Mouse (Mus musculus) kidney, adult 18-20 months (tissue): ENCODE measurements around the gene Lsg1.
A peak's percentile ranks its signal among the peaks of the same experiment; 100 is the strongest.

Experiments
- DNase-seq: peaks from one replicate; pipeline ENCODE4 v3.0.0; 2021

The Lsg1 gene

DNA sequence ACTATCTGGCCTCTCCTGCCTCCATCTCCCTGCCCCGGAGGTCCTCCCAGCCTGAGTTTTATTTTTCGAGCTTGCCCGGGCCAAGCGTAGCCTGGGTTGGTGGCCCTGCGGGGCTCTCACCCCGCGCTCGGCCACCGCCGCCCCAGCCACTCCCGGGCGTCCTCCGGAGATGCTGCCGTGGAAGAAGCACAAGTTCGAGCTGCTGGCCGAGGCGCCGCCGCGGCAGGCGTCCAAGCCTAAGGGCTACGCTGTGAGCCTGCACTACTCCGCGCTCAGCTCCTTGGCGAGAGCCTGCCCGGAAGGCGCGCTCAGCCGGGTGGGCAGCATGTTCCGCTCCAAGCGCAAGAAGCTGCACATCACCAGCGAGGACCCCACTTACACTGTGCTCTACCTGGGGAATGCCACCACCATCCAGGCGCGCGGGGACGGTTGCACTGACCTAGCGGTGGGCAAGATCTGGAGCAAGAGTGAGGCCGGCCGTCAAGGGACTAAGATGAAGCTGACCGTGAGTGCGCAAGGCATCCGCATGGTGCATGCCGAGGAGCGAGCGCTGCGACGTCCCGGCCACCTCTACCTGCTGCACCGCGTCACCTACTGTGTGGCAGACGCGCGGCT lies 13.1 kb upstream of the Lsg1 start:
- peak; percentile 72 for DNase-seq

DNA sequence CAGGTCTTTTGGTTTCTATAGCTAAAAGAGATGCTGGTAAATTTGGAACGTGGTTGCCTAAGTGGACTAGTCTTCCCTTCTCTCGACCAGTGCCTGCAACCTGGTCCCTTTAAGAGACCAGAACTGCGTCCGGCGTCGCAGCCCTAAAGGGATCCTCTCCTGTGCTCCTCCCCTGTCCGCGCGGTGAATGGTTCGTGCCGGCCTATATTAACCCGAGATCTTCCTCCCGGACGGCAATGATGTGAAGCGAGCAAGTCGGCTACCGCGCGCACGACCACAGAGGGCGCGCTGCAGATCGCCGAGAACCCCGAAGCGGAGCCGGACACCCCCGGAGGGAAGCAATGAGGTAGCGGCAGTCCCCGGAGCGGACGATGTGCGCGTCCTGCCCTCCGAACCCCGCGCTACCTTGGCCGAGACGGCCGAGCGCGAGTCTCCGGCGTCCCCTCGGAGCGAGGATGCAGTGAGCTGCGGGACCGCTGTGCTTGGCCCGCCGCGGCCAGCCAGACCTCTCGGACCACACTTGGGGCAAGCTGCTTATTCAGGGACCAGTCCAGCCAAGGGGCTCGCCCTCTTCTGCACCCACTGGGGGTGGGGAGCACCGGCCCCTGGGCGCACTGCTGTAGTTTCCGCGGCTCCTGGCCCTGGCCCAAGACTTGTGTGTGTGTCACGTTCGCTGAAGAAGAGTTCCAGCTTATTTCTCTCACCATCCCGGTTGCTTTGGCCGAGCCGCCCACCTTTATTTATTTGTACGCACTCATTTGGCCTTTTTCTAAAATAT lies 12.3 kb upstream of the Lsg1 start, which contains the start of gene Fam43a:
Gene Fam43a (plus strand): TSS at position 233 of the 778 bp plus-strand sequence.
- peak; percentile 94 for DNase-seq

DNA sequence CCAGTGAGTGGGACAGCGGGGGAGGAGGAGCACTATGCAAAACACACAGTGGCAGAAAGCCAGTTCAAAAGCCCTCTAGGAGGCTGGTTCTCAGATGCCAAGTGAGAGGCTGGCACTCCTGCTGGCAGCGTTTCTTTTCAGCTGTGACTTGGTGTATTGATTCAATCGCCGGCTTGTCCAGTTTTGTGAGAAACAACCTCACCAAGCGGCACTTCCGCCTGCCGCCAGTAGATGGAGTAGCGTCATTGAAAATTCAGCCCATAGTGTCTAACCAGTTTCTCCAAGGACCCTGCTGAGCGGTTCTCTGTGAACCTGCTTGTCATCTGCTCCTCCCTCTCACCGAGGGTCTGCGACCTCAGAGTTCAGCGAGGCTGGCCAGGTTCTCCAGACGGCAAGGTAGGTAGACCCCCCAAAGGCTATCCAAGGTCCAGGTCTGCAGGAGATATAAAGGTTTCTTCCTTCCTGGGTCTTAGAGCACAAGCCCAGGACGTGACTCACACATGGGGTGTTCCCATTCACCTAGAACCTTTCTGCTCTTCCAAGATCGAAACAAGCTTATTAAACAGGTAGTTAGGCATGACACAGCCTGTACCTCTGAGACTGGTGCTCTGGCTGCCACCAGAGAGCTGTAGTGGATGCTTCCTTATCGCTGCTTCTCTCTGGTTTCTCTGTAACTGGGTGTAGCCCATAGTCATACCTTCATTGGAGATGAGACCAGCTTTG lies 9.7 kb upstream of the Lsg1 start:
- DNase-seq, result peak; percentile 95

DNA sequence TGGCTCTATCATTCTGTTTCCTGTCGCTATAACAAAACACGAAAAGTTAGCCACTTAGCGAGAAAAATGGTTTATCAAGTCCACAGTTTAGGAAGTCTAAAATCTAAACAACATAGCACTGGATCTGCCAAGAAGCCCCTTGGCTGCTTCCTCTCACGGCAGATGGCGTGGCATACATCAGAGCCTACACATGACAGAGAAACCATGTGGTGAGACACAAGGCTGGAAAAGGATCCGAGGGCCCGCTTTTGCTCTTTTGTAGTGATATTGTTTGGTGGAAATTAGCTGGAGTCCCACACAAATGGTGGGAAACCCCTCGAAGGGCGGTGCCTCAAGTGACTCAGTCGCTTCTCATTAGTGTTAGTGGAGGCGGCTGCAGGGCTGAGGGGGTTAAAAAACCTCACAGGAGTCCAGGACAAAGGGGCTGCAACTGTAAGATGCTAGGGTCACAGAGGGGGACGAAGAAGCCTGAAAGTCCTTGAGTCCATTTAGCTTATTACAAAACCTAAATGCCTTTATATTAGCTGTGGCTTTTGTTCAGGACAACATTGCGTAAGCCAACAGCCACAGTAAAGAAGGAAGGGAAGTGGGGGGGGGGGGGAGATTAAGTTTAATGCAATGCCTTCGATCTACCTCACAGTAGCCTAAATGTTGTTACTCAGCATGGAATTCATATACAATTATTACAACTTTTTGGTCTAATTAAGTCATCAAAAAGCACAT lies 8.6 kb upstream of the Lsg1 start:
- DNase-seq, result no peak

DNA sequence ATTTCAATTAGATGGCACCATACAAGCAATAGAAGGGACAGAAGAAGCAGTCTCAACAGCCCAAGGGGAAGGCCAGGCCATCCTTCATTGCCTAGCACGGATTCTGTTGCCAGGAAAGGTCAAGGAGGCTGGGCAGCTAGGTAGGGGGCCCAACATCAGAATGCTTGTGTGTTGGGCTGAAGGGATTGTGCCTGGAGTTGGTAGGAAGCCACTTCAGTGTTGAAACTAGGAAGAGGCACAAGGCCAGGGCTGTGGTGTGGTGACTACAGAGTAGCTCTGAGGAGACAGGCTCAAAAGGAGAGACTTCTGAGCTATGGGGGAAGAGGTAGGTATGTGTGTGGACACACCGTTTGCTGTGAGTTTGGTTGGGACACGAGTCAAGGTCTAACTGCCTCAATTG lies 8.0 kb upstream of the Lsg1 start:
- DNase-seq, result no peak

DNA sequence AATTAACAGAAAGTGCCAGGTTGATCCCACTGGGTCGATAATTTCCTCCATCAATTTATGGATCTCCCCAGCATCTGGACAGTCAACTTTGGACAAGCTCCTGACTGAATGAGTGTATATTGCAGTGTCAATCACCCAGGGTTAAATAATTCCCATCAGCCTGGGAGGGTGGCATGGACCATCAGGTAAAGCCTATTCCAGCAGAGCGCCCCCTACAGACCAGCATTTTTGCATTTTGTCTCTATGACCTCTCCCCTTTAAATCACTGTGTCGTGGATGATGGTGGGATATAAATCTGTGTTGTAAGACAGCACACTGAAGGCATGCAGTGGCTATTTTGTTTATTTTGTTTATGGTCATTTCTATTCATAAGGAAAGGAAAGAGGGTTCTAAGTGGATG lies 4.6 kb upstream of the Lsg1 start:
- DNase-seq, result no peak

DNA sequence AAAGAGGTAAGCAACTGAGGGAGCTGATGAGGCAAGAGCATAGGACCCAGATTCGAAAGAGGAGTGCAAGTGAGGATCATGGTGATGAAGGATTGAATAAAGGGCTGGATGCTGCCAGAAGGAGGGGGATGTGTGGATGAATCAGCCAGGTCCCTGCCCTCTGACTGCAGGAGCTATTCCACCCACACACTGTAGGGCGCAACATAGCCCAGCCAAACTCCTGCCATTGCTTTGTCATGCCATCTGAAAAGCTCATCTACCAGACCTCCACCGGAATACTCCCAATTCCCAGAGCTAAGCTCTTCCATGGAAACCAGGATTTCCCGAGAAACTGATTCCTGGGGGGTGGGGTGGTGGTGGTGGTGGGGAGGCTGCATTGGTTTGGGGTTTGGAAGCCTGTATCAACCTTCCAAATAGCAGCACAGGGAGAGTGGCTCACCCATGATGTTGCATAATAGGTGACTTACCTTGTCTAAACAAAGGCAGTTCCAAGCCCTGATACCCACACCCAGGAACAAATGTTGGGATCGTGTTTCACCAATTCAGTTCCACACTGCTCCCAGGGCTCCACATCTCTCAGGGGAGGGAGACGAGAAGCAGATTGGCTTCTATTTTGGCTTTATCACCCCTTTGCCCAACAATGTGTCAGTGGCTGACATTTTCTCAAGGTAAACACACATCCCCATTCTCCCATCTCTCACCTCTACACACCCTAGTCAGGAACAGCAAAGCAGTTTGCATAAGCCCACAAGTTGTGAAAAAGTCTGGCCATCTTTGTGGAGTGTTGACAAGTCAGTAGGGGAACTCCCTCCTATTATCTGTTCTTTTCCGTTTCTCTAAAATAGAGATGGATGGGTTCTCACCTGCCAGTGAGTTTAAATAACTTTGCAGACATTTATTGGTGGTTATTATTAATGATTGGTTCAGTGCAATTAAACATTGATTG lies 3.1 kb upstream of the Lsg1 start:
- DNase-seq, result no peak

DNA sequence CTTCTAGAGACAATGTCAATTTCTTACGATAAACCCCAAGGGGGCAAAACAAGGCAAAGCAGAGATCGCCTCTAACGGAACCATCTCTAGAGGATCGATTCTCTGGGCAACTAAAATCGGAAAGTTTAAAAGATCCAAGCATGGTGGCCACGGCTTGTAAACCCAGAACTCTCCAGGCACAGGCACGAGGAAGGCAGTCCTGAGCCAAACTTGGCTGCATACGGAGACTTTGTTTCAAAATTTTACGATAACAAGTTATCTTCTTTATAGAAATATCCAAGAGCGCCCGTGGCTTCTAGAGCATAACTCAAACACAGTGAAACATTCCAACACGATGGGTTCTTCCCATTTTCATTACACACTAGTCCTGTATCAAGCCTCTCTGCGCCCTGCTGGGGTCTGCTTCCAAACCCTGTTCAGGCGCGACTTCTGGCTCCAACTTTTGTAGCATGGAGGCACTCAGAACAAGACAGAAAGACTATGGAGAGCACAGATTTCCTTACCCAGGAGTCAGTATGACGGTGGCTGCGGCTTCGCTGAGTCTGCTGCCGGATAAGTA lies 378 bp downstream of the Lsg1 start:
- DNase-seq, result no peak

DNA sequence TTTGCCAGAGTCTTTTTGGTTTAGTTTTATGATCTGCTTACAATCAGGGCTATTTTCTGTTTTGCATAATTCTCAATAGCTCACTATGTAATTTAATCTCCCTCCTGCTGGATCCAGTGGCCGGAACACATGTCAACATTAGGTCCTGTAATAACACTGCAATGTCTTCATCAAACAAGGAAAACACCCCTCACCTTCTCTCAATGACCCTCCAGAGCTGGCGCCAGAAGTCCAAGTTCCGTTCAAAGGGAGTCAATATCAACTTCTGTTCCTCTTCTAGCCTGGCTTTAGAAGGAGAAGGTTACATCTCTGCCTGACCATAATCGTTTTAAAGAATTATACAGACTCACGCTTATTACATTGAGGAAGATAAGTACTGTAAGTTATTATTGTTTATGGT lies 6.6 kb downstream of the Lsg1 start:
- DNase-seq, result no peak

DNA sequence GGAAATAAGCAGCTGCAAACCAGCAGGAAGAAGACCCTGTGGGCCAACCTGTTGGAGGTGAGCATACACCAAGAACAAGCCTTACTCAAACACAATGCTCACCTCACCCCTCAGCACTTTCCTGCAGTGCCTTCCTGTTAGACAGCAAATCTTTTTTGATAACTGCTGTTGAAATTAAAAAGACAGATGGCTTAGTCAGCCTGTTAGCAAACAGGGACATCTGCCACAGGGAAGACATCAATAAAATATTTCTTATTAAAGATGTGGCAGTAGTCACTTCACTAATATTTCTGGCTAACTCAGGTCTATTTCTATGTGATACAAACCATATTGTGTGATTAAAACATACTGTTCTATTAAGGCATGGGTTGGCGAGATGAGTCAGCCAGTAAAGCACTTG lies 11.0 kb downstream of the Lsg1 start:
- DNase-seq, result no peak

DNA sequence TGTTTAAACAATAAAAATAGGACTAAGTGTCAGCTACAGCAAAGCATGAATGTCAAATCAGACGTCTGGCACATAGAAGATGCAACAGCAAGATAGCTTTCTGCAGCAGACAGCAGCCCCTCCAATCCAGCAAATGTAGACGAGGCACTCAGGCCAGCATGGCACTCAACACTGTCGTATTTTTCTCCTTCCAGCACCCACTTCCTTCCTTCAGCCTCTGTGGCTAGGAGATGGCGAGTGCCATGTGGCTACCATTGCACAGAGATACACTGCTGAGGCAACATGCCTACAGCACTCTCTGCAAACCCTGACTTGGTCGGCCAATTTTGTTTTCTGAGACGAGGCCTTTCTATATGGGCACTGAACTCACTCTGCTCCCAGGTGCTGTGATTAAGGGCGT lies 11.6 kb downstream of the Lsg1 start:
- DNase-seq, result no peak

DNA sequence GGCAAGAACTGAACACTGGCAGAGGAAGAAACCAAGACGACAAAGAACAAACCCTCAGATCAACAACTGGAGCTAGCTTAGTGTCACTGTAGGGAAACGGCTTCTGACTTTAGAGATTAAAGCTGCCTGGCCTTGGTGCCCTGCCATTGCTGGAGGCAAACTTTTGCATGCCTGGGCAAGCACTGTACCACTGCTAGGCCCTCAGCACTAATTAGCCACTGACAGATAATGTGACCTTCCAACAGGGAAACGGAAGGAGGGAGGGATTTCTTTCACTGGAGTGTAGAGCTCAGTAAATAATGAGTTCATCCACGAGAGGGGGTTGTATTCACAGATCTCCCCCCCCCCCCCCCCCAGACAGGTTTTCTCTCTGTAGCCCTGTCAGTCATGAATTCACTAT lies 15.2 kb downstream of the Lsg1 start:
- no peak for DNase-seq

DNA sequence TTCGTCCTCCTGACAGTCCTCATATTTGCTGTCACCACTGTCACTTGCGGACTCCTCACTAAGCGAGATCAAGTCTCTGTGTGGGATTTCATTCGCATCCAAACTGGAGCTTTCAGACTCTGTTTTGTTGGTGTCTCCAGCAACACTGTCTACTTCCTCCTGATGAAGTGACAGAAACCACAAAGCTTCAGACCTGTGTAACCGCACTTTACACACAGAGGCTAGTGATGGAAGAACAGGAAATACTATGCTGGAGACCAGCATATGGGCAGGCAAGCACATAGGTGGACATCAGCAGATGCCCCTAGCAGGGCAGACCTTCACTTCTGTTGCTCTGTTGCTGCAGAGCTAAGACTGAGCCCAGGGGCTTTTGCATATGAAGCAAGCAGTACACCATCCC lies 16.0 kb downstream of the Lsg1 start:
- DNase-seq, result no peak

DNA sequence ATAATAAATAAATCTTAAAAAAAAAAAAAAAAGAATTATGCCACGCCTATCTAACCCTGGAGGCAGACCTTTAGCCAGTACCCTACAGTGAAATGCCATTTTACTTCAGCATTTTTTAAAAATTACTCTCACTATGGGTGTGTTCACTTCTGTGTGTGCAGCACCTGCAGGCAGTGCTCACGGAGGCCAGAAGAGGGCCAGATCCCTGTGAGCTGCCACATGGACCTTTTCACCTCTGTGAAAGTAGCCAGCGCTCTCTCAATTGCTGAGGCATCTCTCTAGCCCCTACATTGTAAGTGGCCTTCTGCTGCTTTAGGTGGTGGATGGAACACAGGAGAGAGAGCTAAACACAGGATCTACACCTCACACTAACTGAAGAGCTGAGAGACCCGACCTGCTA lies 17.2 kb downstream of the Lsg1 start:
- no peak for DNase-seq

DNA sequence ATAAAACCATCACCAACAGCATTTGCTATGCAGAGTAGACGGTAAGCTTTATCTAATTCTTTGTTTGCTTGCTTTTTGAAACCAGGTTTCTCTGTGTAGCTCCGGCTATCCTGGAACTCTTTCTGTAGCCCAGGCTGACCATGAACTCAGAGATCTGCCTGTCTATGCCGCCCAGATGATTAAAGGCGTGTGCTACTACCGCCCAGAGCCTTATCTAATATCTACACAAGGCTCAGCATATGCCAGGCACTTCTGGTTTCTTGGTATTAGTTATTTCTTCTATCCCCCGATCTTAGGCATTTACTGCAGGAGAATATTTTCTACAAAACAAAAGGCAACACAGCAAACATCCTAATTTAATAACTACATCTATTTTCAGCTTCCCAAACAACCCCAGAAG lies 21.8 kb downstream of the Lsg1 start:
- no peak for DNase-seq

DNA sequence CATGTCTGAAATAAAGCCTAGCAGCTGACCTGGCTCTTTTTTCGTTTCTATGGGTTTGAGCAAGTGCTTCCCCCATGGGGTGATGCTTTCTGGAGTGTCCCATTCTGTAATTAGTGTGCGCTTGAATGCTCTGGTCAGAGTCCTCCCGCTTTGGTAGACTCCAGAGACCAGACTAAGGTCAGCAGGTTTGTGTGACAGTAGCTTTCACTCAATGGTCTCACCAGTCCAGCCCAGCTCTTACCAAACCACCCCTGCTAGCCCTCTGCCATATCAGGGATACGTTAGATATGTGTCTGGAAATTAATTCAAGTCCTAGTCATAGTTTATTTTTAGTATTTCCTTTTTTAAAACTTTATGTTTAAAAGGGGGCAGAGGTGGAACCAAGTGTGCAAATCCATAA lies 26.8 kb downstream of the Lsg1 start:
- no peak for DNase-seq

DNA sequence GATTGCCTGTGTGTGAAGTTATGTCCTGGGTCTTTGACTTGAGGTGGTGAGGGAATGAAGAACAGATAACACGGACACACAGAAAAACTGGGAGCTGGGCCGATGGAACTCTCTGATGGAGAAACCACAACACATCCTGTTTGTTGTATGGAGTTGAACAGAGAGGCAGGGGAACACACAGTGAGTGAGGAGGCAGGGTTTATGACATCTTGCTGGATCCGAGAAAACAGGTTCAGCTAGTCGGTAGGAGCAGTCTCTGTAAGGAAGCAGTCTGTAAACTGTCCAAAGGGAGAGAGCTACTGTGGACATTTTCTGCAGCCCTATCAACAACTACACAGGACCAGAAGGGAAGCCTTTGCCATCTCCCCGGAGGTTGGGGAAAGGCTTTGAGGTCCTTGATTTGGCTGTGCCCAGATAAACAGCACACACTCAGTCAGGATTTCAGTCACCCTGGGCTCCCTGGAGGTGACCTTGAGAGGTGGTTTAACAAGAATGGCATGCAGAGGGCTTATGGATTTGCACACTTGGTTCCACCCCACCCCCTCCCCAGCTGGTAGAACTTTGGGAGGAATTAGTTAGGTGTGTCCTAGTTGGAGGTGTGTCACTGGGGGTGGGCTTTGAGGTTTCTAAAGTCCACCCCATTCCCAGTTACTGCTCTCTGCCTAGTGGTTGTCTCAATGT lies 27.9 kb downstream of the Lsg1 start:
- DNase-seq, result no peak

DNA sequence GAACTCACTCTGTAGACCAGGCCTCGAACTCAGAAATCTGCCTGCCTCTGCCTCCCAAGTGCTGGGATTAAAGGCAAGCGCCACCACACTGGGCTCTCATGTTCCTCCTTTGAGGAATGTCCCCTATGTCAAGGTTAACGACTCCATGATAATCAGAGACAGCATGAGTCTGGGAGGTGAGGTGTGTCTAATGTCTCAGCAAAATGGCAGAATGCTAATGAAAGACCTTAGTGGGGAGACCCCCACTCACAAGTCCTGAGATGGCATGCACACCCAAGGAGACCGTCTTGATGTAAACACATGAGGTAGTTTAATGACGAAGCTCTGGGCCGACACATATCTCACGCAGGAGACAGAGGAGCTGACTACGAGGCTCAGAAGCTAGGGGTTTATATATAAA lies 33.3 kb downstream of the Lsg1 start:
- DNase-seq, result no peak

DNA sequence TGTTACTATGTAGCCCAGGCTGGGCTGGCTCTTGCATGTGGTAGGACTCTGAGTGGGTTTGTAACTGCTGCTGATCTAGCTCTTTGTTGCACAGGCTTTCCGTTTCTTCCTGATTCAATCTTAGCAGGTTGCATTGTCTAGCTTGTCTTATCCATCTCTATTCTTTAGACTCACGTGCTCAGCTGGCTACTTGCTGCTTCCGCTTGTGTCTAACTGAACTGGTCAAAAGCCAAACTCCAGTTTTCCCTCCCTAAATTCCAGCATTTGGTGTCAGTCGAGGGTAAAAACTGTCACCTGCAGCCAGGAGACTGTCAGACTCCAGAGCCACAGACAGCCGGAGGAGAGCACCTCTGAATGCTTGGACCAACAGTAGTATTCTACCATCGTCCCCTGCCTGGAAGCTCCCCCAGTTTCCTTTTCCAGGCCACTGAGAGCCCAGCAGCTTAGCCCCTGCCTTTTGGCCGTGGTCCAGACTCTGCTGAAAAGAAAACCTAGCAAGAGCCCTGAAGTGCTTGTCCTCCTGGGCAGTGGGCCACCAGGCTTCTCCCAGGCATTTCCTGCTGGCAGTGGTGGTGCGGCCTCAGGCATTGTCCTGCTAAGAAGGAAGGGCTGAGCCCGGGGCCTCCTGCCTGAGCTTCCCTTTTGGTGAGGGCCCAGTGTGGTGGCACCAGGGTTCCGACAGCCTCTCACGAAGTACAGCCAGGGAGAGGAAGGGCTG lies 34.6 kb downstream of the Lsg1 start:
- DNase-seq, result peak; percentile 80

DNA sequence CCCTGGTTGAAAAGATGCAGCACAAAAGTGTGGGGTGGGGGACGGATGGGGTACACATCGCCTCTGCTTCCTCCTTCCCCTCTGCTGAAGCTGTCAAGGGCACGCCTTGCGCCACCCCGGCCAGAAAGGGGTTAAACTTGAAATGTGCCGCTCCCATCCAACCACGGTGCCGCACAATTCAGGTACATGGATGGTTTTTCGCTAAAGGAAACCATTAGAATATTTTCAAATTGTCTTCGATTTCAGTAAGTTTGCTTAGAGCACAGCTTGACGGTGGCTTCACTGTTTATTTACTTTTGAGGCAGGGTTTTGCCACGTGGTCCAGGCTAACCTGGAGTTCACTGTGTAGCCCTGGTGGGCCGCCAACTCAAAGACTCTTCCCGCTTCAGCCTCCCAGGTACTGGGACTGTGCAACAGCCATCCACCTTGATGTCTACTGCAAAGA lies 36.6 kb downstream of the Lsg1 start, which contains the start of gene Tmem44:
Gene Tmem44 (minus strand): TSS at position 95 of the 445 bp plus-strand sequence.
- DNase-seq, result no peak
